Mouse (Mus musculus) B cell, adult 2 months (primary cell): ENCODE measurements around the gene Perm1.

Experiments
- DNase-seq, 2 experiments: peaks; one replicate each; pipeline ENCODE4 v3.0.0; 2022

The Perm1 gene

GRCm38 (mm10) chr4:156252619-156253018 lies 37.0 kb downstream of the Perm1 start:
- DNase-seq = no peak

- DNase-seq = no peak
These were observed 37.4 kb downstream of the Perm1 start for GRCm38 (mm10) chr4:156253043-156253442.

GRCm38 (mm10) chr4:156254361-156255077 lies 38.9 kb downstream of the Perm1 start:
- DNase-seq = peak; percentile 54 to 60

GRCm38 (mm10) chr4:156255078-156255839 lies 39.6 kb downstream of the Perm1 start, which contains the start of gene Samd11:
TSS of gene Samd11 (minus strand) at chr4:156255657.
- DNase-seq = peak; percentile 37 to 44
